Mouse (Mus musculus): ENCODE results near the gene Gli3.
A peak's percentile ranks its signal among the peaks of the same experiment; 100 is the strongest.

Gli3 gene

DNA sequence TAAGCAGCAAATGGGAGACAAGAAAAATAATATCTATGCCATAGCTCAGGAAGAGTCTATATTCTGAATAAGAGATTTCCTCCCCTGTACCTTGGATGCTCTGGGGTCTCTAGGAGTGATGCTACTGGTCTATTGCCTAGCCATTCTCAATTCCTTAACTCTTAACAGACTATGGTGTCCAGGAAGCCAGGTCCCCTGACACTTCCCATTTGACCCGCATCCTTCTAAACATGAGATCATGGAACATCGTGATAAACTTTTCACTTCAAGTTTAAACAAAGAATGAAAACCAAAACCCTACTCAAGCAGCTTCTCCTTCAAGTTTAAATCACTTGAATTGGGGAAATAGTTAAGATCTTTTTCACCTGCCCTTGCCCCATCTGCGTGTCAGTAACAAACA lies 279.3 kb downstream of the Gli3 start:
- no peak for DNase-seq

- DNase-seq: no peak
Measured at GRCm38 (mm10) chr13:15742777-15743176, 279.7 kb downstream of the Gli3 start.

- peak; percentile 53 for DNase-seq
Measured at GRCm38 (mm10) chr13:15758835-15759632, 296.0 kb downstream of the Gli3 start.

DNA sequence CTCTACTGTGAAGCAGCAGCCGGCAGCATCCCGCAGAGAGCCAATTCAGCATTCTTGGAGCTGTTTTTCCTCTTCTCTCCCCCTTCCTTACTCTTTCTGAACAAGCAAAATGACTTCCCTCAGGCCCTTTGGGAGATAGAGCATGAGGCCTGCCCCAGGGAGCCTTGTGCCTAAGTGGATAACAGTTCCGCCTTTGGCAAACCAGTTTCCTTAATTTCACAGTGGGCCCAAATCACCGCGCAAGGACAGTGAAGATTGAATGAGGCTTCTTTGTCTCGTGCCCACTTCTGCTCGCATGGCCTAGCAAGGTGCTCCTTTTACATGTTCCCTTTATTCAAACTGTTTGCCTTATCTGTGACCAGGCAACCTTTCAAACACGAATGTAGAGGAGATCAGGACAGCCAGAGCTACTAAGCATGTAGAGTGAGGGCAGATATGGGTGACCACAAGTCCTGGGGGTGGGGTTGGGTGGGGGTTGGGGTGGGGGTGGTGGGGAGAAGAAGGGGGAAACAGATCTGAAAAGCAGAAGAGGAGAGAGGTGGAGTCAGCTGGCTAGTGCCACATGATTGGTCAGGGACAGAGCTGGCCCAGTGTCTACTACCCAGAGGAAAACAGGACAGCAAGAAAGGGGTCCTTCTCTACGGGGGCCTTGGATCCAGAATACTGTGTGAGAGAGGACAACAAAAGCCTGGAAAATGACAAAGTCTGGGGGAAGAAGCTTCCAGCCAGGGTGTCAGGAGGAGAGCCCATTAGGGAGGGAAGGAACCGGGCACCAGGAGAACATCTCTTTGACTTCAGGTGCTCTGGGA lies 296.8 kb downstream of the Gli3 start:
- DNase-seq: no peak

- DNase-seq: no peak
Measured at GRCm38 (mm10) chr13:15762291-15762690, 299.3 kb downstream of the Gli3 start.

GRCm38 (mm10) chr13:15762901-15763417 lies 299.9 kb downstream of the Gli3 start:
- peak; percentile 8 for DNase-seq

DNA sequence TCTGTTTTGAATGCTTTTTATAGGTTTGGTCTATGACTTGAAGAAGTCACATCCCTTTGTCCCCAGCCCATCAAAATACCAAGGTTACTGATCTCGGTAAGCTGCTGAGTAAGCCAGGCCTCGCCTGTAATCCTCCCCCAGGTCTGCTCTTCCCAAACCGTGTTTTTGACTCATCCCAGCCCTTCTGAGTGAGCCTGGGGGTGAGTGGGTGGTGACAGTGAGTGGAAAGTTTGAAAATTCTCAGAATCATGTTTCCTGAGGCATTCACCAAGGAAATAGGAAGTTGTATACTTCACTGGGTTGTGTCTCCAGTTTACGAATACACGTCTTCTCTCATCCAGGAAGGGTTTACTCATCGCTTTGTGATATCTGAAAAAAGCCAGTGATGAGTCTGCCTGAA lies 314.6 kb downstream of the Gli3 start:
- no peak for DNase-seq

Measured in thymus, postnatal 14 days (tissue).